Mouse (Mus musculus): ENCODE results near the gene Itih2. TPM values are rescaled to one million over a fixed set of nuclear protein-coding genes. Genes with fewer than 3 reads are reported as not detected.

Itih2 gene
- polyA plus RNA-seq, 1 experiment from 2014 or later = not detected

- H3K4me3 ChIP-seq (ENCODE audit: inconsistent target) = no peak overlapping the region
- H3K79me2 ChIP-seq (ENCODE audit: inconsistent target) = no peaks in the 10 kb centered on the region
- H3K36me3 ChIP-seq (ENCODE audit: inconsistent target) = no peaks in the 10 kb centered on the region
- WGBS (ENCODE audit: missing documents) = 94% methylated on average over 6 of the region's 6 CpGs
- no peak overlapping the region for H3K27ac ChIP-seq
Measured at GRCm38 (mm10) chr2:10133941-10134340, 2.7 kb upstream of the Itih2 start.

- H3K79me2 ChIP-seq (ENCODE audit: inconsistent target) = no peaks in the 10 kb centered on the region
- WGBS (ENCODE audit: missing documents) = 88% methylated on average over 1 of the region's 1 CpGs
- no peak overlapping the region for H3K4me3 ChIP-seq (ENCODE audit: inconsistent target)
- no peak overlapping the region for H3K27ac ChIP-seq
- H3K36me3 ChIP-seq (ENCODE audit: inconsistent target) = no peaks in the 10 kb centered on the region
Measured at GRCm38 (mm10) chr2:10132128-10132527, 932 bp upstream of the Itih2 start.

GRCm38 (mm10) chr2:10130341-10130990 is 730 bp downstream of the Itih2 start:
- Histone ChIP-seq H3K4me3 (ENCODE audit: inconsistent target) (no peak overlapping the region), H3K27ac (no peak overlapping the region), H3K79me2 (ENCODE audit: inconsistent target) (no peaks in the 10 kb centered on the region), H3K36me3 (ENCODE audit: inconsistent target) (no peaks in the 10 kb centered on the region)
- 79% methylated on average over 8 of the region's 8 CpGs for WGBS (ENCODE audit: missing documents)

- Histone ChIP-seq H3K4me3 (ENCODE audit: inconsistent target) (no peak overlapping the region), H3K79me2 (ENCODE audit: inconsistent target) (no peaks in the 10 kb centered on the region), H3K36me3 (ENCODE audit: inconsistent target) (no peaks in the 10 kb centered on the region), H3K27ac (no peak overlapping the region)
- 93% methylated on average over 4 of the region's 4 CpGs for WGBS (ENCODE audit: missing documents)
Measured at GRCm38 (mm10) chr2:10128571-10128970, 2.6 kb downstream of the Itih2 start.

- Histone ChIP-seq H3K79me2 (ENCODE audit: inconsistent target) (no peaks in the 10 kb centered on the region), H3K4me3 (ENCODE audit: inconsistent target) (no peak overlapping the region), H3K27ac (no peak overlapping the region), H3K36me3 (ENCODE audit: inconsistent target) (no peaks in the 10 kb centered on the region)
- 84% methylated on average over 5 of the region's 5 CpGs for WGBS (ENCODE audit: missing documents)
Measured at GRCm38 (mm10) chr2:10127471-10127870, 3.7 kb downstream of the Itih2 start.

- Histone ChIP-seq H3K79me2 (ENCODE audit: inconsistent target) (no peaks in the 10 kb centered on the region), H3K4me3 (ENCODE audit: inconsistent target) (no peak overlapping the region), H3K27ac (no peak overlapping the region), H3K36me3 (ENCODE audit: inconsistent target) (no peaks in the 10 kb centered on the region)
- 86% methylated on average over 4 of the region's 4 CpGs for WGBS (ENCODE audit: missing documents)
Measured at GRCm38 (mm10) chr2:10126122-10126521, 5.1 kb downstream of the Itih2 start.

- Histone ChIP-seq H3K36me3 (ENCODE audit: inconsistent target) (no peaks in the 10 kb centered on the region), H3K79me2 (ENCODE audit: inconsistent target) (no peaks in the 10 kb centered on the region), H3K27ac (no peak overlapping the region), H3K4me3 (ENCODE audit: inconsistent target) (no peak overlapping the region)
- WGBS (ENCODE audit: missing documents) = 75% methylated on average over 3 of the region's 3 CpGs
Measured at GRCm38 (mm10) chr2:10121826-10122225, 9.4 kb downstream of the Itih2 start.

- H3K36me3 ChIP-seq (ENCODE audit: inconsistent target) = no peaks in the 10 kb centered on the region
- H3K79me2 ChIP-seq (ENCODE audit: inconsistent target) = no peaks in the 10 kb centered on the region
- no peak overlapping the region for H3K27ac ChIP-seq
- 92% methylated on average over 8 of the region's 8 CpGs for WGBS (ENCODE audit: missing documents)
- H3K4me3 ChIP-seq (ENCODE audit: inconsistent target) = no peak overlapping the region
Measured at GRCm38 (mm10) chr2:10119276-10119675, 11.9 kb downstream of the Itih2 start.

GRCm38 (mm10) chr2:10118751-10119150 is 12.4 kb downstream of the Itih2 start:
- Histone ChIP-seq H3K79me2 (ENCODE audit: inconsistent target) (no peaks in the 10 kb centered on the region), H3K27ac (no peak overlapping the region), H3K36me3 (ENCODE audit: inconsistent target) (no peaks in the 10 kb centered on the region), H3K4me3 (ENCODE audit: inconsistent target) (no peak overlapping the region)
- 50% methylated on average over 1 of the region's 1 CpGs for WGBS (ENCODE audit: missing documents)

- H3K79me2 ChIP-seq (ENCODE audit: inconsistent target) = no peaks in the 10 kb centered on the region
- no peaks in the 10 kb centered on the region for H3K36me3 ChIP-seq (ENCODE audit: inconsistent target)
- WGBS (ENCODE audit: missing documents) = 81% methylated on average over 6 of the region's 6 CpGs
- no peak overlapping the region for H3K4me3 ChIP-seq (ENCODE audit: inconsistent target)
- no peak overlapping the region for H3K27ac ChIP-seq
Measured at GRCm38 (mm10) chr2:10108535-10109189, 22.5 kb downstream of the Itih2 start.

GRCm38 (mm10) chr2:10101180-10101579 is 30.0 kb downstream of the Itih2 start:
- 18% methylated on average over 6 of the region's 6 CpGs for WGBS (ENCODE audit: missing documents)
- no peak overlapping the region for H3K27ac ChIP-seq
- no peak overlapping the region for H3K4me3 ChIP-seq (ENCODE audit: inconsistent target)
- H3K36me3 ChIP-seq (ENCODE audit: inconsistent target) = no peaks in the 10 kb centered on the region
- no peaks in the 10 kb centered on the region for H3K79me2 ChIP-seq (ENCODE audit: inconsistent target)

GRCm38 (mm10) chr2:10100471-10100870 is 30.7 kb downstream of the Itih2 start:
- no peaks in the 10 kb centered on the region for H3K36me3 ChIP-seq (ENCODE audit: inconsistent target)
- no peak overlapping the region for H3K27ac ChIP-seq
- no CpG with 5 or more reads among the region's 2 CpGs for WGBS (ENCODE audit: missing documents)
- no peaks in the 10 kb centered on the region for H3K79me2 ChIP-seq (ENCODE audit: inconsistent target)
- no peak overlapping the region for H3K4me3 ChIP-seq (ENCODE audit: inconsistent target)

- Histone ChIP-seq H3K36me3 (ENCODE audit: inconsistent target) (no peaks in the 10 kb centered on the region), H3K4me3 (ENCODE audit: inconsistent target) (no peak overlapping the region), H3K27ac (no peak overlapping the region), H3K79me2 (ENCODE audit: inconsistent target) (no peaks in the 10 kb centered on the region)
- WGBS (ENCODE audit: missing documents) = 45% methylated on average over 9 of the region's 9 CpGs
Measured at GRCm38 (mm10) chr2:10098598-10099215, 32.5 kb downstream of the Itih2 start.

GRCm38 (mm10) chr2:10094327-10095100 is 36.7 kb downstream of the Itih2 start:
- 97% methylated on average over 14 of the region's 14 CpGs for WGBS (ENCODE audit: missing documents)
- Histone ChIP-seq H3K27ac (no peak overlapping the region), H3K36me3 (ENCODE audit: inconsistent target) (peaks cover 28% of the 10 kb centered on the region), H3K4me3 (ENCODE audit: inconsistent target) (no peak overlapping the region), H3K79me2 (ENCODE audit: inconsistent target) (no peaks in the 10 kb centered on the region)

Measured in macrophage (primary cell).